Mouse (Mus musculus) testis, adult 2 months (tissue): ENCODE data around the gene Tmem107. TPM values are rescaled to one million over a fixed set of nuclear protein-coding genes. Genes with fewer than 3 reads are reported as not detected.
"Not testable (repeated sequence)": the region's sequence is repeated elsewhere in the genome, so short reads cannot be mapped to it uniquely, and the experiment has no call there.

Experiments used
- H3K27ac ChIP-seq: fragments of 200-500 bp; 2 replicates; pipeline ENCODE4 v1.5.1; 2012; ENCODE audit warnings: low read depth, low read length; ENCODE audit not compliant: control insufficient read depth, insufficient read depth
- H3K27me3 ChIP-seq: fragments of 200-500 bp; 2 replicates; pipeline ENCODE4 v1.6.1; 2012; ENCODE audit warnings: mild to moderate bottlenecking, low read length, moderate library complexity; ENCODE audit not compliant: control insufficient read depth, insufficient read depth
- H3K36me3 ChIP-seq: fragments of 200-500 bp; 2 replicates; pipeline ENCODE4 v1.6.1; 2012; ENCODE audit warnings: mild to moderate bottlenecking, low read length; ENCODE audit not compliant: control insufficient read depth, insufficient read depth
- H3K4me1 ChIP-seq: fragments of 200-500 bp; 2 replicates; pipeline ENCODE4 v1.6.1; 2012; ENCODE audit warnings: low read length; ENCODE audit not compliant: control insufficient read depth, insufficient read depth
- H3K4me3 ChIP-seq: fragments of 200-500 bp; 2 replicates; pipeline ENCODE4 v1.5.1; 2012; ENCODE audit warnings: low read depth, mild to moderate bottlenecking, low read length, moderate library complexity, mixed read lengths; ENCODE audit not compliant: control insufficient read depth
- CTCF ChIP-seq: fragments of 200-500 bp; IDR thresholded peaks from 2 replicates; pipeline ENCODE4 v1.5.1; 2012; ENCODE audit warnings: low read depth, mild to moderate bottlenecking, inconsistent platforms, low read length, moderate library complexity; ENCODE audit not compliant: control insufficient read depth, insufficient read depth, insufficient replicate concordance
- POLR2A ChIP-seq: fragments of 200-500 bp; IDR thresholded peaks from 2 replicates; pipeline ENCODE4 v1.6.1; 2012; ENCODE audit warnings: low read depth, mild to moderate bottlenecking, inconsistent platforms, low read length, moderate library complexity; ENCODE audit not compliant: control insufficient read depth
- polyA plus RNA-seq: library from polyadenylated mRNA; depleted of rRNA; stranded (reverse); fragments of >200 nt; gene quantifications from 2 replicates; pipeline ENCODE4 v1.2.3, GENCODE M21; 2012

Tmem107 gene
- polyA plus RNA-seq, 1 experiment = 135 TPM

GRCm38 (mm10) chr11:69091566-69092385 is 21.2 kb downstream of the Tmem107 start:
- Histone ChIP-seq H3K4me1 (peaks cover 42% of the 10 kb centered on the region), H3K27me3 (no peaks in the 10 kb centered on the region), H3K36me3 (peaks cover 2% of the 10 kb centered on the region), H3K27ac (no peak overlapping the region), H3K4me3 (no peak overlapping the region)
- no peak for TF ChIP-seq POLR2A
- TF ChIP-seq CTCF = no peak

- H3K36me3 ChIP-seq = peaks cover 2% of the 10 kb centered on the region
- no peak overlapping the region for H3K4me3 ChIP-seq
Measured at GRCm38 (mm10) chr11:69092386-69092751, 21.8 kb downstream of the Tmem107 start.

GRCm38 (mm10) chr11:69092871-69093270 is 22.3 kb downstream of the Tmem107 start:
- no peak overlapping the region for H3K4me3 ChIP-seq
- no peak overlapping the region for H3K27ac ChIP-seq
- no peaks in the 10 kb centered on the region for H3K27me3 ChIP-seq
- H3K4me1 ChIP-seq = peaks cover 46% of the 10 kb centered on the region
- TF ChIP-seq POLR2A (no peak), CTCF (no peak)
- peaks cover 2% of the 10 kb centered on the region for H3K36me3 ChIP-seq

More at GRCm38 (mm10) chr11:69092386-69092751, 21.8 kb downstream of the Tmem107 start:
- peaks cover 45% of the 10 kb centered on the region for H3K4me1 ChIP-seq
- TF ChIP-seq CTCF (peak; percentile 83; the same call in 1 of the 2 replicates), POLR2A (no peak)
- H3K27ac ChIP-seq = no peak overlapping the region
- no peaks in the 10 kb centered on the region for H3K27me3 ChIP-seq

- not testable (repeated sequence) for H3K36me3 ChIP-seq, H3K27me3 ChIP-seq, H3K4me3 ChIP-seq
- Histone ChIP-seq H3K27ac (peak overlapping the region; percentile 22; the same call in 1 of the 2 replicates), H3K4me1 (peaks cover 48% of the 10 kb centered on the region)
Measured at GRCm38 (mm10) chr11:69093856-69094255, 23.2 kb downstream of the Tmem107 start.

- Histone ChIP-seq H3K4me3 (peak within 1 kb of the TSS; percentile 93), H3K27me3 (no peaks in the 10 kb centered on the region), H3K4me1 (peaks cover 41% of the 10 kb centered on the region), H3K36me3 (peaks cover 2% of the 10 kb centered on the region), H3K27ac (peak within 1 kb of the TSS; percentile 96)
- TF ChIP-seq POLR2A = peak; percentile 90
- TF ChIP-seq CTCF = no peak
Measured at GRCm38 (mm10) chr11:69094697-69095429, 24.3 kb downstream of the Tmem107 start, which contains the start of gene Per1. Gene Per1 (plus strand): TSS chr11:69095217.

GRCm38 (mm10) chr11:69095511-69096231 is 25.1 kb downstream of the Tmem107 start:
- Histone ChIP-seq H3K27me3 (no peaks in the 10 kb centered on the region), H3K27ac (peak overlapping the region; percentile 95), H3K4me1 (peaks cover 42% of the 10 kb centered on the region), H3K4me3 (peak overlapping the region; percentile 93), H3K36me3 (peaks cover 2% of the 10 kb centered on the region)
- TF ChIP-seq POLR2A (no peak), CTCF (no peak)
